Mouse (Mus musculus): ENCODE measurements around the gene Asb6. TPM values are rescaled to one million over a fixed set of nuclear protein-coding genes. Genes with fewer than 3 reads are reported as not detected.

Asb6 gene
- total RNA-seq, 1 experiment from 2014 or later, result 31.5 TPM

GRCm38 (mm10) chr2:30795271-30795888, 34.8 kb downstream of the Asb6 start:
- no peak for DNase-seq

GRCm38 (mm10) chr2:30794179-30795108, 35.7 kb downstream of the Asb6 start:
- peak; percentile 95 for DNase-seq

- DNase-seq, result no peak
These were observed 38.1 kb downstream of the Asb6 start for GRCm38 (mm10) chr2:30792061-30792460.

GRCm38 (mm10) chr2:30787466-30787865, 42.7 kb downstream of the Asb6 start:
- no peak for DNase-seq

GRCm38 (mm10) chr2:30784078-30784994, 45.8 kb downstream of the Asb6 start:
- peak; percentile 82 for DNase-seq

- peak; percentile 76 for DNase-seq
These were observed 46.8 kb downstream of the Asb6 start for GRCm38 (mm10) chr2:30783346-30783745.

- DNase-seq, result no peak
These were observed 47.5 kb downstream of the Asb6 start for GRCm38 (mm10) chr2:30782312-30783290.

GRCm38 (mm10) chr2:30779241-30779640, 50.9 kb downstream of the Asb6 start:
- no peak for DNase-seq

GRCm38 (mm10) chr2:30778235-30778634, 51.9 kb downstream of the Asb6 start:
- no peak for DNase-seq

- no peak for DNase-seq
These were observed 52.9 kb downstream of the Asb6 start for GRCm38 (mm10) chr2:30777266-30777665.

- DNase-seq, result no peak
These were observed 54.2 kb downstream of the Asb6 start for GRCm38 (mm10) chr2:30775955-30776354.

GRCm38 (mm10) chr2:30773313-30774005, 56.7 kb downstream of the Asb6 start:
- no peak for DNase-seq

Other genes starting within 250 kb of the Asb6 start
- gene Cstad, start 235.3 kb downstream of the Asb6 start, total RNA-seq (2021), result 1.6 and 4.4 TPM in 2 replicates
- 5.0 and 5.9 TPM in 2 replicates for gene 1700001O22Rik, start 26.7 kb downstream of the Asb6 start, total RNA-seq (2021)
- gene Ntmt1, start 22.5 kb downstream of the Asb6 start, total RNA-seq (2021), result 46.1 and 57.5 TPM in 2 replicates
- gene Prrx2, start 4.6 kb upstream of the Asb6 start, total RNA-seq (2021), result 0.76 TPM in 1 of 2 replicates, not detected in the other
- gene Ptges, start 99.5 kb upstream of the Asb6 start, total RNA-seq (2021), result 15.8 and 16.7 TPM in 2 replicates
- 53.5 and 59.8 TPM in 2 replicates for gene Tor1b, start 122.6 kb upstream of the Asb6 start, total RNA-seq (2021)
- 42.7 and 53.0 TPM in 2 replicates for gene Tor1a, start 137.6 kb upstream of the Asb6 start, total RNA-seq (2021)
- gene BC005624, start 151.9 kb upstream of the Asb6 start, total RNA-seq (2021), result 46.9 TPM in 2 replicates
- gene Usp20, start 151.9 kb upstream of the Asb6 start, total RNA-seq (2021), result 22.9 and 31.3 TPM in 2 replicates